Mouse (Mus musculus) spleen, postnatal 14 days (tissue): ENCODE results near the gene Mars.

ENCODE experiments used
- DNase-seq, 2 experiments: peaks; one replicate each; pipeline ENCODE4 v3.0.0; 2021 to 2022; ENCODE audit warnings: low spot score in 2 of 2

Mars gene

GRCm38 (mm10) chr10:127262548-127263398 is 48.8 kb downstream of the Mars start, which contains the start of gene Kif5a:
TSS of gene Kif5a (minus strand) at chr10:127263348.
- no peak for DNase-seq

DNA sequence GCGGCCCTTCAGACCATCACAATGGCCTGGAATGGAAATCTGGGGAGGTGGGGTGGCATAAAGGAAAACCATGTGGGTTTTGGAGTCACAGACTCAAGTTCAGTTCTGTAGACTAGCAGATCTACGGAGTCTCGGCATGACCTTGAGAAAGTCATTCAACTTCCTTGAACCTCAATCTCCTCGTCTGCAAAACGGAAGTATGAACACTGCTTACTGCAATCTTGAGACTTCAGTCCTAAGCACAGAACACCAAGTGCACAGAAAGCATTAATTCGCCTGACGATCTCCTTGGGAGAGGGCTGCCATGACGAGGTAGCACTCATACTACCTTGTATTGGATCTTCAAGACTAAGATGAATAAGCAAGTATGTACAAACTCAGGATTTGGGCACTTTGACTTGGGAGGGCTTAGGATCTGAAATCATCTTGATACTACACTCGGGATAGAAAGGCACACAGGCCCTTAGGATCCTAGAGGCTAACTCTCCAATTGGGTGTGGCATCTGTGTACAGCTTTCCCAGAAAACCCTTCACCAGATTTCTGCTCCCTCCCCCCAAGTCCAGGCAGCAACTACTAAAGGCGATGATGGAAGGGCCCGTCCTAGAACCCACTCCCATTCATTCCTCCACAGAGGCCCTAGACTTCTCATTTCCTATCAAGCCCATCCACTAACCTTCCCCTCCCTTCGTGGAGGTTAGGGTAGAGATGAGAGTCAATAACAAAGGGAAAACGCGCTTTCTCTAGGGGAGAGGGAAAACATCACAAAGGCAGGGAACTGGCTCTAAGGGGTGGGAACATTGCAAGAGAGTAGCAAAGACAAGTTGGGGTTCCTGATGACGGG is 49.7 kb downstream of the Mars start:
- no peak for DNase-seq

DNA sequence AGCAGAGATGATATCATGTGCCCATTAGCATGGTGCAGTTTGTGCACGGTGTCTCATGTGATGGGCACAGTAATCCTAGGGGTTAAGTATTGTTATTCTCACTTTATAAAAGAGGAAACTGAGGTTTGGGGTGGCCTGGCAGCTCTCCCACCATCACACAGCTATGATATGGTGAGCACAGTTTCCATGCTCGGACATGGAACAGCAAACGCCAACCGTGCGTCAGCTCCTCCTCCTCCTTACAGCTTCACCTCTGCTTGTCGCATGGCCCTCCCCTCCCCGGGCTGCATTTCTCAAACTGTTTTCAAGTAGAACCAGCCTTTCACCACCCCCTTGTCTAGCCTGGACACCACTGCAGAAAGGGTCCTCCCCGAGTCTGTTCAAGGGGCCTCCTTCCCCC is 53.1 kb downstream of the Mars start:
- DNase-seq: no peak

- DNase-seq: no peak
Measured at GRCm38 (mm10) chr10:127257790-127258189, 53.8 kb downstream of the Mars start.

DNA sequence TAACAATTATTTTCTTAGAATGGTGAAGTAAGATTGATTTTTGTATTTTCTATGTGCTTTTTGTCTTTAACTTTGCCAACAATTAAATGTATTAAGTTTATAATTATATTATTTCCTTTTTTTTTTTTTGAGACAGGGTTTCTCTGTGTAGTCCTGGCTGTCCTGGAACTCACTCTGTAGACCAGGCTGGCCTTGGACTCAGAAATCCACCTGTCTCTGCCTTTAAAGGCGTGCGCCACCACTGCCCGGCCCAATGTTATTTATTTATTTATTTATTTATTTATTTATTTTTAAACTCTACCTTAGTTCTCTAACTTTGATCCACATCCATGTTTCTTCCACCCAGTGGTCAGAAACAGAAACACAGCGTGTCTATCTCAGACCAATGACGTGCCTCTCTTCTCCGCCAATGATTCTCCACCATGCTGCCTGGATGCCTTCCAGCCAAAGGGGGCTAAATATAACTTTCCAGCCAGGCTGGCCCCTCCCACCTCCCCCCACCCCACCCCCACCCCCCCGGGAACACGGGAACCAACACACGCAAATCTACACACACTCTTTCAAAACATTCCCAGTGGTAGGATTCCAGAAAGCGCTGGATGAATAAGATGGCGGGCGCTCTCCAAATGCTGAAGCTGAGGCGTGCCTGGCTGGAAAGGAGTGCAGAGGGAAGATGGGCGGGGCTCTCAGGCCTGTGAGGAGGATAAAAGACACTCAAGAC is 55.8 kb downstream of the Mars start:
- DNase-seq: no peak

DNA sequence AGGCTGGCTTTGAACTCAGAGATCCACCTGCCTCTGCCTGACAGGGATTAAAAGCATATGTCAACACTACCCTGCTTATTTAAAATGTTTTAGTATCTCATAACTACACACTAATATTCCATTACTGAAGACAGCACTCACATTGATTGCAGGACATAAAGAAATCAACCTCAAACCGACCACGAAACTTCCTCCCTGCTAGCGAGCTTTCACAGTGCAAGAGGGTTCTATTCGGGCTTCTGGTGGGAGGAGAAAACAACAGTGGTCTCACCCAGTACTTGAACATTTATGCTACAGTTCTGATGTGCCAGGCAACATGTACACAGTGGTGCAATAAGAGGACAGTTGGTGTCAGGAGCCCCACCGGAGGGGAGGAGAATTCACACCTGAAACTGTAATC is 60.8 kb downstream of the Mars start:
- no peak for DNase-seq
